Mouse (Mus musculus): ENCODE data around the gene Gm13057. TPM values are rescaled to one million over a fixed set of nuclear protein-coding genes. Genes with fewer than 3 reads are reported as not detected.
"Not testable (repeated sequence)": the region's sequence is repeated elsewhere in the genome, so short reads cannot be mapped to it uniquely, and the experiment has no call there.

Gene Gm13057
- not detected in 2 replicates for polyA plus RNA-seq (2015; fragmentation: Nextera tagmentation; extraction: Ambion mirVana)

- ATAC-seq (ENCODE audit: borderline replicate concordance, extremely low read depth, low FRiP score, low TSS enrichment); H3K4me1 ChIP-seq; H3K9ac ChIP-seq; H3K4me2 ChIP-seq; H3K9me3 ChIP-seq; H3K27me3 ChIP-seq; H3K4me3 ChIP-seq; H3K27ac ChIP-seq; H3K36me3 ChIP-seq: not testable (repeated sequence)
- no CpG with 5 or more reads among the region's 3 CpGs for WGBS
Measured at GRCm38 (mm10) chr4:143551400-143551799, at the start of gene Gm13057, which contains the start of gene BC080695. Gene Gm13057 (plus strand): TSS chr4:143551709. Gene BC080695 (plus strand): TSS chr4:143551700.

- Histone ChIP-seq H3K4me2 (no peak within 1 kb of the TSS), H3K9me3 (no peaks in the 10 kb centered on the region), H3K36me3 (no peaks in the 10 kb centered on the region), H3K4me1 (no peaks in the 10 kb centered on the region), H3K4me3 (no peak within 1 kb of the TSS), H3K9ac (no peak within 1 kb of the TSS), H3K27me3 (no peaks in the 10 kb centered on the region), H3K27ac (no peak within 1 kb of the TSS)
- 79% methylated on average over 3 of the region's 3 CpGs for WGBS
- no peak for ATAC-seq (ENCODE audit: borderline replicate concordance, extremely low read depth, low FRiP score, low TSS enrichment)
Measured at GRCm38 (mm10) chr4:143511043-143511442, 40.5 kb upstream of the Gm13057 start, which contains the start of gene Gm13043. Gene Gm13043 (plus strand): TSS chr4:143511343.

GRCm38 (mm10) chr4:143535654-143536053, 15.9 kb upstream of the Gm13057 start, which contains the start of gene Gm13040:
Gene Gm13040 (plus strand): TSS chr4:143535954.
- not testable (repeated sequence) for H3K9ac ChIP-seq; H3K9me3 ChIP-seq; H3K27ac ChIP-seq; ATAC-seq (ENCODE audit: borderline replicate concordance, extremely low read depth, low FRiP score, low TSS enrichment); H3K4me1 ChIP-seq; H3K36me3 ChIP-seq; H3K4me2 ChIP-seq; H3K4me3 ChIP-seq; H3K27me3 ChIP-seq
- WGBS, result no CpG with 5 or more reads among the region's 3 CpGs

Other genes with a start within 250 kb of the Gm13057 start
- 0.06 and 0.07 TPM in 2 replicates for gene Lrrc38, start 202.0 kb upstream of the Gm13057 start, polyA plus RNA-seq (2015; fragmentation: Nextera tagmentation; extraction: Ambion mirVana)
- gene Pramel1, start 157.3 kb upstream of the Gm13057 start, polyA plus RNA-seq (2015; fragmentation: Nextera tagmentation; extraction: Ambion mirVana), result not detected in 2 replicates
- gene Pramef8, start 139.3 kb upstream of the Gm13057 start, polyA plus RNA-seq (2015; fragmentation: Nextera tagmentation; extraction: Ambion mirVana), result 17.4 and 19.7 TPM in 2 replicates
- not detected in 2 replicates for gene Oog4, start 101.4 kb upstream of the Gm13057 start, polyA plus RNA-seq (2015; fragmentation: Nextera tagmentation; extraction: Ambion mirVana)
- gene Gm13043, start 40.4 kb upstream of the Gm13057 start, polyA plus RNA-seq (2015; fragmentation: Nextera tagmentation; extraction: Ambion mirVana), result not detected in 2 replicates
- gene Gm13040, start 15.8 kb upstream of the Gm13057 start, polyA plus RNA-seq (2015; fragmentation: Nextera tagmentation; extraction: Ambion mirVana), result not detected in 2 replicates
- not detected in 2 replicates for gene BC080695, start within 50 bp of the Gm13057 start, polyA plus RNA-seq (2015; fragmentation: Nextera tagmentation; extraction: Ambion mirVana)
- not detected in 2 replicates for gene Gm13083, start 63.3 kb downstream of the Gm13057 start, polyA plus RNA-seq (2015; fragmentation: Nextera tagmentation; extraction: Ambion mirVana)
- not detected in 2 replicates for gene Gm13088, start 105.5 kb downstream of the Gm13057 start, polyA plus RNA-seq (2015; fragmentation: Nextera tagmentation; extraction: Ambion mirVana)
- not detected in 2 replicates for gene Gm13089, start 151.0 kb downstream of the Gm13057 start, polyA plus RNA-seq (2015; fragmentation: Nextera tagmentation; extraction: Ambion mirVana)
- not detected in 2 replicates for gene Gm13078, start 167.7 kb downstream of the Gm13057 start, polyA plus RNA-seq (2015; fragmentation: Nextera tagmentation; extraction: Ambion mirVana)
- gene Gm13023, start 237.6 kb downstream of the Gm13057 start, polyA plus RNA-seq (2015; fragmentation: Nextera tagmentation; extraction: Ambion mirVana), result not detected in 2 replicates